Mouse (Mus musculus) small intestine, adult 2 months (tissue): ENCODE data around the gene Arv1.

Source experiments
- CTCF ChIP-seq: fragments of 200-500 bp; IDR thresholded peaks from 2 replicates; pipeline ENCODE4 v1.5.1; 2012; ENCODE audit warnings: low read depth, mild to moderate bottlenecking, control low read depth, inconsistent platforms, low read length, moderate library complexity, mixed read lengths; ENCODE audit not compliant: insufficient replicate concordance, insufficient read length; ENCODE audit errors: extremely low read depth
- POLR2A ChIP-seq: fragments of 200-500 bp; IDR thresholded peaks from 2 replicates; pipeline ENCODE4 v1.6.1; 2012; ENCODE audit warnings: low read depth, mild to moderate bottlenecking, control low read depth, inconsistent platforms, low read length, moderate library complexity

GRCm38 (mm10) chr8:124735371-124735911 lies 13.5 kb downstream of the Arv1 start:
- TF ChIP-seq POLR2A (no peak), CTCF (no peak)
